Mouse (Mus musculus): Measurements from ENCODE around the gene Gm45233.

- no peak for TF ChIP-seq GATA1 (IDR thresholded peaks at IDR 0.05; ENCODE audit: low read length)
- no peak for TF ChIP-seq TAL1 (IDR thresholded peaks at IDR 0.05; ENCODE audit: low read length)
Measured at GRCm38 (mm10) chr7:43407573-43407972, 36.4 kb upstream of the Gm45233 start.

All from erythroblast, embryonic 14.5 days (primary cell).